Mouse (Mus musculus) gastrocnemius, postnatal 25 days (tissue): ENCODE results near the gene Nxpe4. TPM values are rescaled to one million over a fixed set of nuclear protein-coding genes. Genes with fewer than 3 reads are reported as not detected.
"Not testable (repeated sequence)": the region's sequence is repeated elsewhere in the genome, so short reads cannot be mapped to it uniquely, and the experiment has no call there.

Experiments used
- DNase-seq: peaks from one replicate; pipeline ENCODE4 v3.0.0; 2022
- total RNA-seq, 2 experiments: library from RNA; stranded (reverse); gene quantifications; 1 replicate in 1 of 2; 2 replicates in 1 of 2; pipeline ENCODE4 v1.2.3; 2021

Gene Nxpe4
- total RNA-seq, 2 experiments from 2014 or later, result 2.9 to 3.1 TPM

- DNase-seq, result no peak
Observed at GRCm38 (mm10) chr9:48410217-48411035, 248.6 kb downstream of the Nxpe4 start.

DNA sequence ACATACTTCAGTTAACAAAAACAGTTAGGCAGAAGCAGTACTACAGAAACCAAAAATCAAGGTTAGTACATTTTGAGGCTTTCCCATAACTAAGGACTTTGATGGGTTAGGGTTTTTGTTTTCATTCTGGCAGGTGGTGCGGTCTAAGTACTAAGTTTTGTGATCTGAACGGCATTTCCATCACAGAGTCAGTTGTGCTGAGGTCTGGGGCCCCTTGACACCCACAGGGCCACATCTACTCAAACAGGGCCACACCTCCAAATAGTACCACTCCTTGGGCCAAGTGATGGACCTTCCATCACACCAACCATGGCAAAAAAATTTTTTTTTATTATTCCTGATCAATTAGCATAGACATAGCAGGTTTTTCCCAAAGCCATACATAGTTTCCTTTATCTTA, 251.8 kb downstream of the Nxpe4 start:
- no peak for DNase-seq

DNA sequence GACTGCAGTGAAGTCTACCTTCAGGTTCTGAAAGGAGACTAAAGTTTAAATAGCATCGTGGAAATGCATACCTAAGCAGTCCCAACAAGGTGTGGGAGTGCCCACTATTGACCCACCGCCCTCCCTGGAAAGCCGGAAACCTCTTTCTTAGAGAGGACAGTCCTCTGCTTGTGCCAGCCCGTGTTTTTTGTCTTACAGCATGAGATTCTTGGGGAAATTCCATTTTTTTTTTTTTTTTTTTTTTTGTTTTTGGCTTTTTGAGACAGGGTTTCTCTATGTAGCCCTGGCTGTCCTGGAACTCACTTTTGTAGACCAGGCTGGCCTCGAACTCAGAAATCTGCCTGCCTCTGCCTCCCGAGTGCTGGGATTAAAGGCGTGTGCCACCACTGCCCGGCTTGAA, 255.5 kb downstream of the Nxpe4 start:
- DNase-seq, result not testable (repeated sequence)

DNA sequence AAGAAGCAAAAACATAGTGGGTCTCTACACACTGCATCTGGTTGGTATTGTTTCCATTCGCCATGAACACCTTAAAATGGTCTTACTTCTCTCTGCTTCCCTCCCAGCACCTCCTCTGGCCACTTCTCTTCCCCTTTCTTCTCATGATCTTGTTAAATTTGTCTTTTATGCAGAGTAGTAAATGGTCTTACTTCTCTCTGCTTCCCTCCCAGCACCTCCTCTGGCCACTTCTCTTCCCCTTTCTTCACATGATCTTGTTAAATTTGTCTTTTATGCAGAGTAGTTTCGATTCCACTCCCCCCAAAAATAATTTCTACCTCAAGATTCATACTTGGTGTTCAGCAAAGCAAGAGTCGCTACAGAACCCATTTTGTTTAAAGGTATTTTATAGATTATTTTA, 256.2 kb downstream of the Nxpe4 start:
- no peak for DNase-seq

DNA sequence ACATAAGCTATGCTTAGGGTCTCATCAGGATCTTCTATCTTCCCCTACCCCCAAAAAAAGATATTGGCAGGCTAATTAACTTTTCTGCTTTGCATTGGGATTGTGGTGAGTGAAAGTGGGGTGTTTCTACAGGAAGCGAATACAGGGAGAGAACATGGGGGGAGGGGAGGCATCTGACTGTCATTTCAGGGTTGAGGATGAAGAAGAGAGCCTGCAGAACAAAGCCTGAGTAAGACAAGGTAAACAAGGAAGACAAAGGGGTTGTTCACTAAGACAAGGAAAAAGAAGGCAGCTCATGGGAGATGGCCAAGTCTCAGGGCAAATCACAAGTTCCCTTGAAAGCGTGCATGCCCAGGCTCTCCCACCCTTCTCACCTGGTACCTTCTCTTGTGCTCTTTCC, 256.6 kb downstream of the Nxpe4 start:
- DNase-seq, result no peak

DNA sequence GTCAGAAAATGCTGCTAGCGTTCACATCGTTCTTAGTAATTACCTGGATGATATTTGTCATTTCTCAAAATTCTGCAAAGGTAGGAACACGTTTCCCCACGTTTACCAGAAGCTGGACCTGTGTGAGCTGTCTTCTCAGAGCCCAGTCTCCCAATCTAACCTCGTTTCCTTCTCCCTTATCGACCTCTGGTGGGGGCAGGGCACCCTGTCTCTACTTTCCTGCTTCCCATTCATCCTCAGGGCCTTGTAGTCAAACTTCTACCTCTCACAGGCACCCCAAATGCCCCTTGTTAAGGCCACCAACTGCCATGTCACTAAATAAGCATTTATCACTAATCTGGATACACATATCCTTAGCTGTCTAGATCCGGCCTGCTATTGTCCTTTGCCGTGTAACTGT, 257.0 kb downstream of the Nxpe4 start:
- DNase-seq, result no peak

- no peak for DNase-seq
Observed at GRCm38 (mm10) chr9:48420437-48420836, 258.6 kb downstream of the Nxpe4 start.

DNA sequence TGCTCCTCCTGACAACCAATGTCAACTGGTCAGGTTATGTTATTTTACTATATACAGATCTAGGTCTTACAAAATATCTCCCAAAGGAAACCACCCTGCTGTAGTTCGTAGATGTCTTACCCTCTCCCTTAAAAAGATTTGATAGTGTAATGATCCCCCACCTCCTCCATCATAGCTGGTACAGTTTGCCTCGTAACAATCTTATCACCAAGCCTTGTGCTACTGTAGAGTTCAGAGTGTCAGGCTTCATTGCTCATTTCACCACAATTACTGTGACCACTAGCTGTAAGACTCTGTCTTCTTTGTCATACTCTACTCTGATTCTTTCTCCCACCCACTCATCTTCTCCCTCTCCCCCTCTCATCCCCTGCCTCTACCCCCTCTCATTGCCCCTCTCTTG, 259.2 kb downstream of the Nxpe4 start:
- no peak for DNase-seq

DNA sequence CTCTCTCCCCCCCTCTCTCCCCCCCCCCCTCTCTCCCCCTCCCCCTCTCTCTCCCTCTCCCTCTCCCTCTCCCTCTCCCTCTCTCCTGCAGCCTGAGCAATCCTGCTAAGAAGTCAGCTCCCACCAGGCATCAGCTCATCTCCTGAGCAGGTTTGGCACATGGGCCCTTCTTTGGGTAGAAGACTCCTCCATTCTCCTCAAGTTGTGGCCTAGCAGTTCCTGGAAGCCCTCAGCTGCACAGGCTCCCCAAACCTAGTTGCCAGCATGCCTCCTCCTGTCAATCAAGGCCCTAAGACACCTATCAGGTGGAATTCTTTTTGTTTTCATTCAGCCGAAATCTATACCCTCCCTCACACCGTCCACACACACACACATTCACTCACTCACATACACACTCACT, 259.7 kb downstream of the Nxpe4 start:
- DNase-seq, result no peak

- no peak for DNase-seq
Observed at GRCm38 (mm10) chr9:48422382-48422781, 260.6 kb downstream of the Nxpe4 start.

- DNase-seq, result no peak
Observed at GRCm38 (mm10) chr9:48423256-48423655, 261.4 kb downstream of the Nxpe4 start.

DNA sequence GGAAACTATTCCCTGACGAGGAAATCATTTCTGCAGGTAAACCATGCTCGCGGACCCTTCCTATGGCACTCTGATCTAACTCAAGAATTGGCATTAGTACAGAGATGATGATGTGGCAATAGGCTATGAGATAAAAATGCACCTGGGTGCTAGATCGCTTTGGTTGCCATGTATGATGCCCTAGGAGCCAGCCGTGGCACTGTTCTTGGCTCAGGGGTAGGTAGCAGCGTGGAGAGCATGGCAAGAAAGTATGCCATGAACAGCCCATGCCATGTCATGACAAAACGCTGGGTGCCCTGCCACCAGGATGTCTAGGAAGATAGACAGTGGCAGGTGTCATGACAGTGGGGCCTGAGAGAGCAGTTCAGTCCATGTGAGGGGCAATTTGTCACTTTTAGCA, 265.4 kb downstream of the Nxpe4 start:
- DNase-seq, result no peak

DNA sequence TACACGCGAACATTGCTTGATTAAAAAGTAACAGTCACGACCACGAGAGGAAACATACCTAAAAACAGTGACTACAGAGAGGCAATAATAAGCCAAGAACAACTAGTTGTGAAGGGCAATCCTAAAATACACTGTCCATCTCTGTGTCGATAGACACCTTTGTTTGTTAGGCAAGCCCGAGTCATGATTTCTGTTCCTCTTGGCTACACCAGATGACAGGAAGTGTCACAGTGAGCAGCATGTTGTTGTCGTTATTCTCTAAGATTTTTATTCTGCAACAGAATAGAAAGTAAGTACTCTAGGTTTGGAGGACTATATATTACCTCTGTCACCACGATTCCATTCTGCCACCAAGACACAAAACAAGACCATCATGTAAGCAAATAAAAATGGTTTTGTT, 270.6 kb downstream of the Nxpe4 start:
- DNase-seq, result no peak

GRCm38 (mm10) chr9:48443873-48444272, 282.1 kb downstream of the Nxpe4 start:
- no peak for DNase-seq

- no peak for DNase-seq
Observed at GRCm38 (mm10) chr9:48444821-48445220, 283.0 kb downstream of the Nxpe4 start.

DNA sequence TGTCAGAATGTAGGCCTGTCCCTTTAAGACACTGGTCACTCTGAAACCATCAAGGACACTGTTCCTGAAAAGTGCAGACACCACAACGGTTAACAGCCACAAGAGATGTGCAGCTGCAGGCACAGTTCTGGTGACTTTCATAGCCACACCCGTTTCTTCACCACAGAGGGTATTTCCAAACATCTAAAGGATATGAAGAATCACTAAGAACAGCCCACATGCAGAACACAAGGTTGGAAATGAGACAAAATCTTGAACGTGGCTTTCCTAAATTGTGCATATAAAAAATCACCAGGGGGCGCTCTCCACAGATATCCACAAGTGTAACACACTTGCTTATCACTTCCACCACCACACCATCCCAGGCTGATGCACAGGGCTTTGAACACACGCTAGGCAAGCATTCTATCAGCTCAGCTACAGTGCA, 286.0 kb downstream of the Nxpe4 start:
- DNase-seq, result no peak

Other genes with a start within 250 kb of the Nxpe4 start
- under 1 TPM; 0.23 to 0.40 TPM for gene Nxpe2, start 191.4 kb downstream of the Nxpe4 start, total RNA-seq